Mouse (Mus musculus) cerebellum, adult (tissue): Measurements from ENCODE around the gene Crlf1.

Source experiments
- ATAC-seq: cut with Nextera tagmentation; 2 replicates; pipeline ENCODE4 v1.9.2; 2017; ENCODE audit warnings: mild to moderate bottlenecking, moderate library complexity, mixed read lengths; ENCODE audit not compliant: insufficient number of reproducible peaks, low FRiP score, low TSS enrichment

Crlf1 gene

GRCm38 (mm10) chr8:70541081-70541480, 48.1 kb downstream of the Crlf1 start:
- ATAC-seq, result no peak

GRCm38 (mm10) chr8:70544200-70544687, 51.3 kb downstream of the Crlf1 start:
- no peak for ATAC-seq

DNA sequence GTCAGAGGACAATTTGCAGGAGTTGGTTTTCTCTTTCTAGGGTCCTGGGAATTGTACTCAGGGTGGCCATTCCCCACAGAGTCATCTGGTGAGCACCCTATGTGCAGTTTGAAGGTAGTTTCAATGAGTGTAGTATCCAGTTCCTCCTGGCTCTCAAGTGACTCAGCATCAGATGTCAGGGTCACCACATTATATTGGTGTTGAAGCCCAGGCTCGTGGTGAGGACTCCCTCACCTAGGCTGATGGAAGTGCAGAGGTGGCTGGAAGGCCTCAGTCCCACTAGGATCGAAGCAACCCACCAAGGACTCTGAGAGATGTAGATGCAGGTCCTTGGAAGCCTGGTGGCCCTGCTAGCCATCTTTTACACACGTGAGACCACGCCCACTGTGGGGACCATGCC, 53.5 kb downstream of the Crlf1 start:
- ATAC-seq, result no peak

DNA sequence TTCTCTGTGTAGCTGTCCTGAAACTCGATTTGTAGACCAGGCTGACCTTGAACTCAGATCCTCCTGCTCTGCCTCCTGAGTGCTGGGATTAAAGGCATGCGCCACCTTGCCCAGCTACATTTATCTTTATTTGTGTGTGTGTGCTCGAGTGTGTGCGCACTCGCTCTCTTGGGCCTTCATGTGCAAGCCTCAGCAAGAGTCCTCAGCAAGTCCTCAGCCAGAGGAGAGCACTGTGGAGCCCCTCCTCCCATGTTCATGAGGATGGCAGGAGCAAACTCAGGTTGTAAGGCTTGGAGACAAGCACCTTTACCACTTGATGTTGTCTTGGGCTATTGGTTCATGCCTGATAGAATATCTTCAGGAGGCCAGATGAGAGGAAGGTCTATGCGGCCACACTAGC, 54.8 kb downstream of the Crlf1 start:
- ATAC-seq, result no peak

GRCm38 (mm10) chr8:70549412-70550184, 56.6 kb downstream of the Crlf1 start:
- no peak for ATAC-seq

- no peak for ATAC-seq
Observed at GRCm38 (mm10) chr8:70551558-70552161, 58.7 kb downstream of the Crlf1 start.

- no peak for ATAC-seq
Observed at GRCm38 (mm10) chr8:70552836-70553235, 59.9 kb downstream of the Crlf1 start.
